Mouse (Mus musculus) stomach, embryonic 14.5 days (tissue): ENCODE measurements at regions not wholly inside any gene's neighbourhood (a gene's known extent, or its start where the extent isn't known, plus 50 kb on each side); places are given as distances from the start of the nearest gene placed in this dataset.

Experiments used
- ATAC-seq: fragments of 200-750 bp; cut with Nextera tagmentation; 2 replicates; pipeline ENCODE4 v1.8.0; 2017; ENCODE audit warnings: low read depth, moderate TSS enrichment; ENCODE audit not compliant: insufficient number of reproducible peaks, insufficient read depth, low FRiP score
- H3K27ac ChIP-seq: fragments of 300-500 bp; sonication (generic); 2 replicates; pipeline ENCODE4 v1.5.1; 2014; ENCODE audit warnings: mild to moderate bottlenecking, low read length, moderate library complexity, mixed read lengths
- H3K27me3 ChIP-seq: fragments of 300-500 bp; sonication (generic); 2 replicates; pipeline ENCODE4 v1.6.1; 2014; ENCODE audit warnings: low read length, control low read depth, mixed read lengths; ENCODE audit not compliant: control insufficient read depth, insufficient read depth
- H3K36me3 ChIP-seq: fragments of 300-500 bp; sonication (generic); 2 replicates; pipeline ENCODE4 v1.6.1; 2014; ENCODE audit warnings: mild to moderate bottlenecking, control low read depth, low read length, moderate library complexity, mixed read lengths; ENCODE audit not compliant: control insufficient read depth, insufficient read depth
- H3K4me1 ChIP-seq: fragments of 300-500 bp; sonication (generic); 2 replicates; pipeline ENCODE4 v1.6.1; 2014; ENCODE audit warnings: low read length, control low read depth, mixed read lengths; ENCODE audit not compliant: control insufficient read depth, insufficient read depth
- H3K4me2 ChIP-seq: fragments of 300-500 bp; sonication (generic); replicated peaks from 2 replicates; pipeline ENCODE4 v1.6.1; 2014; ENCODE audit warnings: low read depth, low read length, control low read depth
- H3K4me3 ChIP-seq: fragments of 300-500 bp; sonication (generic); 2 replicates; pipeline ENCODE4 v1.5.1; 2014; ENCODE audit warnings: low read depth, low read length, control low read depth
- H3K9ac ChIP-seq: fragments of 300-500 bp; sonication (generic); replicated peaks from 2 replicates; pipeline ENCODE4 v1.6.1; 2014; ENCODE audit warnings: low read depth, mild to moderate bottlenecking, control low read depth, low read length, moderate library complexity, mixed read lengths
- H3K9me3 ChIP-seq: fragments of 300-500 bp; sonication (generic); 2 replicates; pipeline ENCODE4 v1.6.1; 2016; ENCODE audit warnings: low read depth, low read length, control low read depth; ENCODE audit not compliant: control insufficient read depth
- WGBS: fragments of 180-500 bp; shearing (Covaris S2); extraction: QIAGEN DNeasy Blood & Tissue Kit; methylation state at CpG from one replicate; pipeline ENCODE4 v1.1.7; 2014; 5-methylcytosine and 5-hydroxymethylcytosine counted together

GRCm38 (mm10) chr11:79835873-79836272 is 126.3 kb downstream of the Utp6 start:
- WGBS, result 87% methylated on average over 7 of the region's 7 CpGs
- H3K36me3 ChIP-seq, result no peaks in the 10 kb centered on the region
- no peak for ATAC-seq

GRCm38 (mm10) chr11:79833817-79834216 is 128.4 kb downstream of the Utp6 start:
- 59% methylated on average over 2 of the region's 2 CpGs for WGBS

More at GRCm38 (mm10) chr11:79835873-79836272, 126.3 kb downstream of the Utp6 start:
- no peaks in the 10 kb centered on the region for H3K27me3 ChIP-seq
- H3K9me3 ChIP-seq, result no peaks in the 10 kb centered on the region
- no peak overlapping the region for H3K4me2 ChIP-seq
- H3K4me1 ChIP-seq, result peaks cover 9% of the 10 kb centered on the region; the same call in 1 of the 2 replicates
- no peak overlapping the region for H3K27ac ChIP-seq
- H3K4me3 ChIP-seq, result no peak overlapping the region
- H3K9ac ChIP-seq, result no peak overlapping the region

GRCm38 (mm10) chr11:79831591-79832320 is 130.4 kb downstream of the Utp6 start:
- no peak overlapping the region for H3K9ac ChIP-seq
- H3K27me3 ChIP-seq, result no peaks in the 10 kb centered on the region
- ATAC-seq, result no peak
- H3K4me1 ChIP-seq, result no peaks in the 10 kb centered on the region
- no peak overlapping the region for H3K4me3 ChIP-seq
- 88% methylated on average over 11 of the region's 11 CpGs for WGBS
- H3K9me3 ChIP-seq, result no peaks in the 10 kb centered on the region
- no peak overlapping the region for H3K4me2 ChIP-seq
- H3K27ac ChIP-seq, result no peak overlapping the region
- H3K36me3 ChIP-seq, result no peaks in the 10 kb centered on the region

More at GRCm38 (mm10) chr11:79833817-79834216, 128.4 kb downstream of the Utp6 start:
- no peak overlapping the region for H3K4me3 ChIP-seq
- H3K9me3 ChIP-seq, result no peaks in the 10 kb centered on the region
- no peak overlapping the region for H3K9ac ChIP-seq
- H3K4me1 ChIP-seq, result no peaks in the 10 kb centered on the region; the same call in 1 of the 2 replicates
- H3K4me2 ChIP-seq, result no peak overlapping the region
- no peak overlapping the region for H3K27ac ChIP-seq
- no peak for ATAC-seq
- no peaks in the 10 kb centered on the region for H3K36me3 ChIP-seq
- H3K27me3 ChIP-seq, result no peaks in the 10 kb centered on the region

GRCm38 (mm10) chr11:79830567-79831055 is 131.6 kb downstream of the Utp6 start:
- Histone ChIP-seq H3K4me2 (no peak overlapping the region), H3K27ac (no peak overlapping the region)

GRCm38 (mm10) chr11:79827034-79827433 is 135.2 kb downstream of the Utp6 start:
- H3K4me1 ChIP-seq, result no peaks in the 10 kb centered on the region
- no peak overlapping the region for H3K27ac ChIP-seq
- no peaks in the 10 kb centered on the region for H3K27me3 ChIP-seq
- no peak overlapping the region for H3K4me2 ChIP-seq
- WGBS, result 84% methylated on average over 3 of the region's 3 CpGs
- no peak overlapping the region for H3K9ac ChIP-seq
- H3K4me3 ChIP-seq, result no peak overlapping the region
- H3K36me3 ChIP-seq, result no peaks in the 10 kb centered on the region
- ATAC-seq, result no peak
- no peaks in the 10 kb centered on the region for H3K9me3 ChIP-seq

More at GRCm38 (mm10) chr11:79830567-79831055, 131.6 kb downstream of the Utp6 start:
- WGBS, result 79% methylated on average over 5 of the region's 5 CpGs
- no peaks in the 10 kb centered on the region for H3K4me1 ChIP-seq
- no peaks in the 10 kb centered on the region for H3K36me3 ChIP-seq
- H3K4me3 ChIP-seq, result no peak overlapping the region
- no peak for ATAC-seq
- no peaks in the 10 kb centered on the region for H3K9me3 ChIP-seq
- H3K9ac ChIP-seq, result no peak overlapping the region
- H3K27me3 ChIP-seq, result no peaks in the 10 kb centered on the region

- 67% methylated on average over 4 of the region's 4 CpGs for WGBS
- Histone ChIP-seq H3K27ac (no peak overlapping the region), H3K4me3 (no peak overlapping the region)
These were observed 136.3 kb downstream of the Utp6 start for GRCm38 (mm10) chr11:79825881-79826280.

GRCm38 (mm10) chr11:79823631-79824310 is 138.4 kb downstream of the Utp6 start:
- H3K4me3 ChIP-seq, result no peak overlapping the region
- no peak overlapping the region for H3K9ac ChIP-seq
- no peak for ATAC-seq
- WGBS, result 62% methylated on average over 11 of the region's 11 CpGs
- no peaks in the 10 kb centered on the region for H3K4me1 ChIP-seq
- H3K27me3 ChIP-seq, result no peaks in the 10 kb centered on the region
- H3K27ac ChIP-seq, result no peak overlapping the region
- no peaks in the 10 kb centered on the region for H3K36me3 ChIP-seq
- no peaks in the 10 kb centered on the region for H3K9me3 ChIP-seq
- H3K4me2 ChIP-seq, result no peak overlapping the region

More at GRCm38 (mm10) chr11:79825881-79826280, 136.3 kb downstream of the Utp6 start:
- H3K27me3 ChIP-seq, result no peaks in the 10 kb centered on the region
- H3K9ac ChIP-seq, result no peak overlapping the region
- no peaks in the 10 kb centered on the region for H3K4me1 ChIP-seq
- no peak overlapping the region for H3K4me2 ChIP-seq
- no peaks in the 10 kb centered on the region for H3K36me3 ChIP-seq
- ATAC-seq, result no peak
- no peaks in the 10 kb centered on the region for H3K9me3 ChIP-seq

- H3K27ac ChIP-seq, result no peak overlapping the region
- H3K27me3 ChIP-seq, result no peaks in the 10 kb centered on the region
- H3K4me2 ChIP-seq, result no peak overlapping the region
- no peaks in the 10 kb centered on the region for H3K9me3 ChIP-seq
- 59% methylated on average over 5 of the region's 5 CpGs for WGBS
- no peaks in the 10 kb centered on the region for H3K36me3 ChIP-seq
- no peaks in the 10 kb centered on the region for H3K4me1 ChIP-seq
- no peak overlapping the region for H3K4me3 ChIP-seq
- no peak for ATAC-seq
- H3K9ac ChIP-seq, result no peak overlapping the region
These were observed 140.2 kb downstream of the Utp6 start for GRCm38 (mm10) chr11:79821986-79822385.
